Comparison of ENCODE assay signal across 23 mouse cellular contexts in the genomic region with DNA sequence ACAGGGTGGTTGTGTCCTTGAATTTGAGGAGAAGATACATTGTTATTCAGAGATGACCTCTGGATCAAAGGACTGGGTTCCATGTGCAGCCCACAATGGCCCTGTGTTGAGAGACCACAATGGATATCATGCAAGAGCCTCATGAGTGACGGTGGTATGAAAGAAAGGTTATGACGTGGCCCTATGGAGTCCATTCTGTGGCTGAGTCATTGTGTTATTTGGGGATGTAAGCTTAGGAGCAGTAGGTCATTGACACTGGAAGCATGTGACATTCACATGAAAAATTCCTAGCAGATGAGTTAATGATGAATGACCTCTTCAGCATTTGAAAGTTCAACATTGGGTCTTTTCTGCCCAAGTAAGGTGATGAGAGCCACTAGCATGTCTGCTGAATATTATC.
DNase-seq lines count a peak whose midpoint lies in the region; ATAC-seq and TF ChIP-seq lines count a peak whose summit lies in the region.
"Had no signal": no experiment of that assay in that cellular context is flagged by ENCODE, and none has a peak within 500 bp of the region (broad histone marks: within the 10 kb centered on the region; RNA-seq: fewer than 3 reads in every experiment).

No protein-coding gene starts in this region.

- TF ChIP-seq POLR2A in liver, adult 2 months (IDR thresholded peaks at IDR 0.05; ENCODE audit: extremely low read depth, insufficient read depth, low read length): no peak

- H3K27ac ChIP-seq in liver, adult 2 months (replicated peaks; ENCODE audit: insufficient read depth, low read depth, low read length): no peak overlapping the region
- H3K27ac ChIP-seq in liver, embryonic 11.5 days (ENCODE audit: low read depth, low read length): no peak overlapping the region

- H3K4me1 ChIP-seq in liver, adult 2 months (ENCODE audit: control insufficient read depth, insufficient read depth, low read length): no peaks in the 10 kb centered on the region
- H3K4me1 ChIP-seq in liver, embryonic 11.5 days (replicated peaks; ENCODE audit: control insufficient read depth, insufficient read depth, low read length): no peaks in the 10 kb centered on the region

- no peak overlapping the region for H3K4me3 ChIP-seq in liver, adult 2 months (ENCODE audit: insufficient read depth, low read depth, low read length)
- H3K4me3 ChIP-seq in liver, embryonic 11.5 days (ENCODE audit: low read depth, low read length): no peak overlapping the region

- CTCF ChIA-PET in Patski (lab: Charles Lee): no interaction called here

- WGBS in liver, adult 2 months: 67% methylated on average over 2 of the region's 2 CpGs
- 68% methylated on average over 2 of the region's 2 CpGs for WGBS in liver, embryonic 11.5 days

- DNase-seq in kidney, adult 9 months: peak; percentile 4
- DNase-seq in kidney, postnatal 14 days: no peak
- peak; percentile 56 for DNase-seq in liver, adult 2 months (ENCODE audit: extremely low read depth, low read depth, low spot score)
- DNase-seq in liver, embryonic 11.5 days (ENCODE audit: low spot score): no peak
- DNase-seq in Muller cell, postnatal 12 days (ENCODE audit: inconsistent ontology term): peak; percentile 69
- DNase-seq in Patski (ENCODE audit: low read depth, low spot score): peak; percentile 6
- DNase-seq in gastrocnemius, postnatal 4 days (ENCODE audit: low spot score in 2 of 2): no peak
- DNase-seq in adrenal gland, postnatal 36 days: no peak
- DNase-seq: adrenal gland, adult 2 months; adrenal gland, adult 8-10 months; adrenal gland, postnatal 10 days; adrenal gland, postnatal 14 days; adrenal gland, postnatal 25 days; B cell, adult 2 months; cerebellum, adult 11 months; cerebellum, adult 11-12 months; cerebellum, adult 18-20 months; cerebellum, adult 2 months; cerebellum, adult 8-10 months had no signal

- H3K9ac ChIP-seq in liver, adult 2 months (ENCODE audit: low read depth, low read length): no peak overlapping the region
- no peak overlapping the region for H3K9ac ChIP-seq in liver, embryonic 11.5 days (ENCODE audit: low read depth, low read length)

- H3K36me3 ChIP-seq in liver, adult 2 months (ENCODE audit: control insufficient read depth, insufficient read depth, low read length): no peaks in the 10 kb centered on the region
- H3K36me3 ChIP-seq in liver, embryonic 11.5 days (ENCODE audit: control insufficient read depth, insufficient read depth, low read length): no peaks in the 10 kb centered on the region
- H3K36me3 ChIP-seq: G1E had no signal

- TF ChIP-seq CTCF in liver, adult 2 months (IDR thresholded peaks at IDR 0.05; ENCODE audit: low read depth, low read length): no peak
- no peak for TF ChIP-seq CTCF in Patski (IDR thresholded peaks at IDR 0.05)

- H3K27me3 ChIP-seq in liver, adult 2 months (ENCODE audit: control insufficient read depth, insufficient read depth, low read length): no peaks in the 10 kb centered on the region
- no peaks in the 10 kb centered on the region for H3K27me3 ChIP-seq in liver, embryonic 11.5 days (replicated peaks; ENCODE audit: control insufficient read depth, insufficient read depth, low read length)
- no peaks in the 10 kb centered on the region for H3K27me3 ChIP-seq in Patski
- H3K27me3 ChIP-seq: CH12.LX had no signal

- POLR2A ChIA-PET in Patski (lab: Charles Lee): no interaction called here

- no peaks in the 10 kb centered on the region for H3K79me2 ChIP-seq in liver, adult 2 months (ENCODE audit: control insufficient read depth, insufficient read depth, low read length)

- ATAC-seq in liver, embryonic 11.5 days (replicated peaks; ENCODE audit: low FRiP score): no peak
- ATAC-seq in Patski: peak; percentile 68
- ATAC-seq: activated CD4-positive, CD25-positive, alpha-beta regulatory T cell, adult 4 months; CD4-positive, CD25-positive, alpha-beta regulatory T cell, adult 4 months had no signal

- in situ Hi-C loops in Patski (cut with MboI; ENCODE audit: low pct_unique_long_range_greater_than_20kb): no loop called here

- no peaks in the 10 kb centered on the region for H3K9me3 ChIP-seq in liver, embryonic 11.5 days (ENCODE audit: control insufficient read depth, low read length)

- no peak overlapping the region for H3K4me2 ChIP-seq in liver, embryonic 11.5 days

Comparison
In these comparisons a context has a peak if more than half of its experiments do, and no peak if none do; other contexts are left out.
1. DNase-seq: peak in kidney, adult 9 months (single experiment), liver, adult 2 months (single experiment), Muller cell, postnatal 12 days (single experiment) and Patski (single experiment); none in kidney, postnatal 14 days (single experiment), liver, embryonic 11.5 days (single experiment), gastrocnemius, postnatal 4 days (0 of 2) and adrenal gland, postnatal 36 days (0 of 2).